Mouse (Mus musculus): ENCODE results near the gene Ehd4.

Gene Ehd4

GRCm38 (mm10) chr2:120058818-120059217 lies 95.6 kb downstream of the Ehd4 start:
- in situ Hi-C loops (cut with MboI; ENCODE audit: low pct_unique_long_range_greater_than_20kb in 1 of 2, low sequenced_read_pairs in 2 of 2, unreplicated experiment in 1 of 2) = no loop called here

GRCm38 (mm10) chr2:120055923-120056322 lies 98.5 kb downstream of the Ehd4 start:
- in situ Hi-C loops (cut with MboI; ENCODE audit: low pct_unique_long_range_greater_than_20kb in 1 of 2, low sequenced_read_pairs in 2 of 2, unreplicated experiment in 1 of 2) = no loop called here

GRCm38 (mm10) chr2:120054771-120055552 lies 99.4 kb downstream of the Ehd4 start:
- in situ Hi-C loops (cut with MboI; ENCODE audit: low pct_unique_long_range_greater_than_20kb in 1 of 2, low sequenced_read_pairs in 2 of 2, unreplicated experiment in 1 of 2) = no loop called here

GRCm38 (mm10) chr2:120051405-120051804 lies 103.0 kb downstream of the Ehd4 start:
- in situ Hi-C loops (cut with MboI; ENCODE audit: low pct_unique_long_range_greater_than_20kb in 1 of 2, low sequenced_read_pairs in 2 of 2, unreplicated experiment in 1 of 2) = no loop called here

- in situ Hi-C loops (cut with MboI; ENCODE audit: low pct_unique_long_range_greater_than_20kb in 1 of 2, low sequenced_read_pairs in 2 of 2, unreplicated experiment in 1 of 2) = no loop called here
Observed at GRCm38 (mm10) chr2:120049632-120050274, 104.7 kb downstream of the Ehd4 start.

GRCm38 (mm10) chr2:120048173-120048572 lies 106.2 kb downstream of the Ehd4 start:
- in situ Hi-C loops (cut with MboI; ENCODE audit: low pct_unique_long_range_greater_than_20kb in 1 of 2, low sequenced_read_pairs in 2 of 2, unreplicated experiment in 1 of 2) = no loop called here

GRCm38 (mm10) chr2:120046486-120047310 lies 107.7 kb downstream of the Ehd4 start:
- in situ Hi-C loops (cut with MboI; ENCODE audit: low pct_unique_long_range_greater_than_20kb in 1 of 2, low sequenced_read_pairs in 2 of 2, unreplicated experiment in 1 of 2) = no loop called here

GRCm38 (mm10) chr2:120044676-120045075 lies 109.7 kb downstream of the Ehd4 start:
- in situ Hi-C loops (cut with MboI; ENCODE audit: low pct_unique_long_range_greater_than_20kb in 1 of 2, low sequenced_read_pairs in 2 of 2, unreplicated experiment in 1 of 2) = no loop called here

- in situ Hi-C loops (cut with MboI; ENCODE audit: low pct_unique_long_range_greater_than_20kb in 1 of 2, low sequenced_read_pairs in 2 of 2, unreplicated experiment in 1 of 2) = no loop called here
Observed at GRCm38 (mm10) chr2:120044101-120044603, 110.3 kb downstream of the Ehd4 start.

- in situ Hi-C loops (cut with MboI; ENCODE audit: low pct_unique_long_range_greater_than_20kb in 1 of 2, low sequenced_read_pairs in 2 of 2, unreplicated experiment in 1 of 2) = no loop called here
Observed at GRCm38 (mm10) chr2:120040991-120041390, 113.4 kb downstream of the Ehd4 start.
